Mouse (Mus musculus) hindbrain, postnatal 0 days (tissue): ENCODE data around the gene Abo. TPM values are rescaled to one million over a fixed set of nuclear protein-coding genes. Genes with fewer than 3 reads are reported as not detected.
"Not testable (repeated sequence)": the region's sequence is repeated elsewhere in the genome, so short reads cannot be mapped to it uniquely, and the experiment has no call there.

ENCODE experiments used
- ATAC-seq: fragments of 200-750 bp; cut with Nextera tagmentation; 2 replicates; pipeline ENCODE4 v1.8.0; 2017; ENCODE audit warnings: mild to moderate bottlenecking, moderate TSS enrichment, moderate library complexity
- DNase-seq: peaks from one replicate; pipeline ENCODE4 v3.0.0-alpha.2; 2015; ENCODE audit warnings: low spot score
- H3K27ac ChIP-seq: fragments of 300-500 bp; sonication (generic); 2 replicates; pipeline ENCODE4 v1.5.1; 2014; ENCODE audit warnings: mild to moderate bottlenecking
- H3K27me3 ChIP-seq: fragments of 300-500 bp; sonication (generic); 2 replicates; pipeline ENCODE4 v1.6.1; 2014; ENCODE audit warnings: low read length, mixed read lengths; ENCODE audit not compliant: insufficient read depth
- H3K36me3 ChIP-seq: fragments of 300-500 bp; sonication (generic); 2 replicates; pipeline ENCODE4 v1.6.1; 2014; ENCODE audit warnings: low read length, mixed read lengths; ENCODE audit not compliant: insufficient read depth
- H3K4me1 ChIP-seq: fragments of 300-500 bp; sonication (generic); 2 replicates; pipeline ENCODE4 v1.6.1; 2014; ENCODE audit warnings: antibody characterized with exemption, low read length, mixed read lengths; ENCODE audit not compliant: insufficient read depth
- H3K4me2 ChIP-seq: fragments of 300-500 bp; sonication (generic); 2 replicates; pipeline ENCODE4 v1.6.1; 2014; ENCODE audit warnings: low read depth, mild to moderate bottlenecking, low read length, moderate library complexity, mixed read lengths
- H3K4me3 ChIP-seq: fragments of 300-500 bp; sonication (generic); 2 replicates; pipeline ENCODE4 v1.5.1; 2014; ENCODE audit warnings: low read length
- H3K9ac ChIP-seq: fragments of 300-500 bp; sonication (generic); replicated peaks from 2 replicates; pipeline ENCODE4 v1.6.1; 2014; ENCODE audit warnings: mild to moderate bottlenecking, low read length, moderate library complexity, mixed read lengths
- H3K9me3 ChIP-seq: fragments of 300-500 bp; sonication (generic); 2 replicates; pipeline ENCODE4 v1.6.1; 2016; ENCODE audit warnings: low read length, mixed read lengths
- CTCF ChIP-seq: IDR thresholded peaks from 2 replicates; pipeline ENCODE4 v1.5.1; 2016; ENCODE audit warnings: antibody characterized with exemption, control low read depth, low read depth
- WGBS: fragments of 180-500 bp; shearing (Covaris S2); extraction: QIAGEN DNeasy Blood & Tissue Kit; methylation state at CpG from one replicate; pipeline ENCODE4 v1.1.7; 2014; 5-methylcytosine and 5-hydroxymethylcytosine counted together
- polyA plus RNA-seq: library from polyadenylated mRNA; unstranded; fragments of >200 nt; fragmentation: Nextera tagmentation; extraction: Ambion mirVana; gene quantifications from 2 replicates; pipeline ENCODE4 v1.2.1, GENCODE M21; 2015
- total RNA-seq: library from RNA; depleted of rRNA; stranded (reverse); fragments of >200 nt; gene quantifications from 2 replicates; pipeline ENCODE4 v1.2.3, GENCODE M21; 2014

Gene Abo
- total and polyA plus RNA-seq, 2 experiments from 2014 or later, result not detected

GRCm38 (mm10) chr2:26903311-26903710, 38.5 kb upstream of the Abo start:
- DNase-seq (no peak), ATAC-seq (no peak)
- Histone ChIP-seq H3K4me1 (peaks cover 12% of the 10 kb centered on the region), H3K36me3 (peaks cover 34% of the 10 kb centered on the region), H3K27ac (peak overlapping the region; percentile 89), H3K4me2 (peak overlapping the region; percentile 86), H3K9ac (peak overlapping the region; percentile 78), H3K9me3 (no peaks in the 10 kb centered on the region), H3K27me3 (no peaks in the 10 kb centered on the region), H3K4me3 (peak overlapping the region; percentile 76)
- WGBS, result 6% methylated on average over 7 of the region's 7 CpGs
- TF ChIP-seq CTCF, result no peak

GRCm38 (mm10) chr2:26902467-26903220, 37.9 kb upstream of the Abo start, which contains the start of gene Surf6:
Gene Surf6, minus strand, starts transcription at chr2:26902879.
- peak within 1 kb of the TSS; percentile 78 for H3K9ac ChIP-seq
- H3K9me3 ChIP-seq, result no peaks in the 10 kb centered on the region
- peak within 1 kb of the TSS; percentile 89 for H3K27ac ChIP-seq
- ATAC-seq (peak; percentile 96), DNase-seq (peak; percentile 98)
- H3K27me3 ChIP-seq, result no peaks in the 10 kb centered on the region
- H3K4me3 ChIP-seq, result peak within 1 kb of the TSS; percentile 76
- H3K4me1 ChIP-seq, result peaks cover 12% of the 10 kb centered on the region
- WGBS, result under 1% methylated on average over 41 of the region's 41 CpGs
- 0 out of 2 replicates have a peak, but pooled peaks have one; percentile 2 for TF ChIP-seq CTCF
- H3K4me2 ChIP-seq, result peak within 1 kb of the TSS; percentile 86
- peaks cover 38% of the 10 kb centered on the region for H3K36me3 ChIP-seq

GRCm38 (mm10) chr2:26901834-26902400, 37.1 kb upstream of the Abo start:
- TF ChIP-seq CTCF, result no peak
- 14% methylated on average over 7 of the region's 7 CpGs for WGBS
- peaks cover 12% of the 10 kb centered on the region for H3K4me1 ChIP-seq
- H3K27ac ChIP-seq, result peak overlapping the region; percentile 89; the same call in 1 of the 2 replicates
- DNase-seq, result no peak
- peak overlapping the region; percentile 76 for H3K4me3 ChIP-seq
- H3K36me3 ChIP-seq, result peaks cover 41% of the 10 kb centered on the region
- H3K9ac ChIP-seq, result peak overlapping the region; percentile 78
- H3K27me3 ChIP-seq, result no peaks in the 10 kb centered on the region
- no peak for ATAC-seq
- peak overlapping the region; percentile 86 for H3K4me2 ChIP-seq
- no peaks in the 10 kb centered on the region for H3K9me3 ChIP-seq

- ATAC-seq (no peak), DNase-seq (no peak)
- Histone ChIP-seq H3K9ac (no peak overlapping the region), H3K36me3 (peaks cover 39% of the 10 kb centered on the region), H3K4me1 (peaks cover 12% of the 10 kb centered on the region), H3K4me2 (no peak overlapping the region), H3K4me3 (no peak overlapping the region), H3K27ac (no peak overlapping the region), H3K9me3 (no peaks in the 10 kb centered on the region), H3K27me3 (no peaks in the 10 kb centered on the region)
- TF ChIP-seq CTCF, result no peak
- 93% methylated on average over 1 of the region's 1 CpGs for WGBS
Measured at GRCm38 (mm10) chr2:26900731-26901130, 36.0 kb upstream of the Abo start.

- TF ChIP-seq CTCF, result peak; percentile 19; the same call in 1 of the 2 replicates
- DNase-seq (no peak), ATAC-seq (no peak)
- Histone ChIP-seq H3K36me3 (peaks cover 63% of the 10 kb centered on the region), H3K4me3 (no peak overlapping the region), H3K9ac (no peak overlapping the region), H3K9me3 (no peaks in the 10 kb centered on the region), H3K4me2 (no peak overlapping the region), H3K4me1 (no peaks in the 10 kb centered on the region), H3K27me3 (no peaks in the 10 kb centered on the region), H3K27ac (no peak overlapping the region)
- 93% methylated on average over 4 of the region's 4 CpGs for WGBS
Measured at GRCm38 (mm10) chr2:26895898-26896297, 31.1 kb upstream of the Abo start.

GRCm38 (mm10) chr2:26886170-26886569, 21.4 kb upstream of the Abo start:
- ATAC-seq, H3K4me2 ChIP-seq, H3K4me3 ChIP-seq, H3K9me3 ChIP-seq, DNase-seq, H3K27me3 ChIP-seq, H3K9ac ChIP-seq, H3K27ac ChIP-seq, H3K4me1 ChIP-seq: not testable (repeated sequence)
- 46% methylated on average over 4 of the region's 4 CpGs for WGBS
- H3K36me3 ChIP-seq, result peaks cover 20% of the 10 kb centered on the region

- DNase-seq, H3K27me3 ChIP-seq, H3K9ac ChIP-seq, H3K27ac ChIP-seq, H3K4me1 ChIP-seq, H3K9me3 ChIP-seq, ATAC-seq, H3K4me2 ChIP-seq, H3K4me3 ChIP-seq: not testable (repeated sequence)
- 80% methylated on average over 2 of the region's 2 CpGs for WGBS
- H3K36me3 ChIP-seq, result peaks cover 17% of the 10 kb centered on the region
Measured at GRCm38 (mm10) chr2:26885541-26885940, 20.8 kb upstream of the Abo start.
